Mouse (Mus musculus) monocyte, adult 5-6 weeks (primary cell): ENCODE data around the gene Grm1. TPM values are rescaled to one million over a fixed set of nuclear protein-coding genes. Genes with fewer than 3 reads are reported as not detected.

ENCODE experiments used
- ATAC-seq: fragments of 153-309, 156-312 bp; replicated peaks from 2 replicates; pipeline ENCODE4 v1.8.0; 2017; ENCODE audit warnings: mild to moderate bottlenecking; ENCODE audit not compliant: low TSS enrichment, insufficient number of reproducible peaks, severe bottlenecking, poor library complexity, low FRiP score
- total RNA-seq: library from RNA; stranded (forward); fragments of 200-1000, 200-491, 200-594 nt; gene quantifications from 3 replicates; pipeline ENCODE4 v1.2.3, GENCODE M21; 2017

Grm1 gene
- total RNA-seq, 1 experiment from 2014 or later = not detected

DNA sequence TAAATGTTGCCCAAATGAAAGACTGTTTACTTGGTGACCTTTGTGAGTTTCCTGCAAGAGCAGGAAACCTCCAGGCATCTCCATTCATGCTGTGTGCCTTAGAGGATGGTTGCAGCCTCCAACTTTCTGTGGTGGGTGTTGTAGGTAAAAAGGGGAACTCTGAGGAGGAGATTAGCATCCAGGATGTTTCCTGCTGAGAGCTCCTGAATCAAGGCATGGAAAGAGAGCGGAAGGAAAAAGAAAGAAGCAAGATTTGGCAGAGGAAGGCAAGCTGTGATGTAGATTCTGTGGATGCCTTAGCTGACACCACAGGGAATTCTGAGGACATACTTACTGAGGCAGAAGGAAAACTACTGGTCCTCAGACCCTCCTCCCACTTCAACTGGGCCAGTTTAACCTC is 85.4 kb downstream of the Grm1 start:
- ATAC-seq = no peak

DNA sequence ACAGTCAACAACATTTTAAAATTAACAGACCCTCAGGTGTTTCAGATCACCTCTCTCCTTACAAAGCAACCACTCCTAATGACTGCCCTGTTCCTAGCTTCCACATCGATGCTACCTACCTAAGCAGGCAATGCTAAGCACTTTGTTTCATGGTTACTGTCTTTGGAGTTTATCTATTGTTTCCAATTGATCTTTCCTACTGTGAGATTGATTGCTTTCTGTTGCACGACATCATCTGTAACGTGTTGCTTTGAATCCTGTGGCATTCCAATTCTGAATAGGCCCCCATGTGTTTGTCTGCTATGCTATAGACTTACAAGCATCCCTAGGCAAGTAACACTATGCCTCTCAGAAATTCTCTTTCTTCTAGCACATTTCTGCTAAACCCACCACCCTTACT is 90.4 kb downstream of the Grm1 start:
- ATAC-seq = no peak

DNA sequence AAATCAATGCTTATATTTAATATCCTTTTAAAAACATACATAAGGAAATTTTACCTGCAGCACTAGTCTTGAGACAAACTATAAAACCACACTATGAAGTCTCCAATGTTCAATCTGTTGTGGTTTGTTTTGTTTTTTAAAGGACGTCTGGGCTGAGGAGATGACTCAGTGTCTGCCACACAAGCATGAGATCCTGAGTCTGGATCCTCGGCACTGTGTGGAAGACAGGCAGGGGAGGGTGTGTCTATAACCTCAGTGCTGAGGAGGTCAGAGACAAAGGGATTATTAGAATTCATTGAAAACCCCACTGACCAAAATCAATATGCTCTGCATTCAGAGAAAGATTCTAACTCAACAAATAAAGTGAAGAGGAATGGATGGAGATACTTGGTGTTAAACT is 110.8 kb downstream of the Grm1 start:
- no peak for ATAC-seq

DNA sequence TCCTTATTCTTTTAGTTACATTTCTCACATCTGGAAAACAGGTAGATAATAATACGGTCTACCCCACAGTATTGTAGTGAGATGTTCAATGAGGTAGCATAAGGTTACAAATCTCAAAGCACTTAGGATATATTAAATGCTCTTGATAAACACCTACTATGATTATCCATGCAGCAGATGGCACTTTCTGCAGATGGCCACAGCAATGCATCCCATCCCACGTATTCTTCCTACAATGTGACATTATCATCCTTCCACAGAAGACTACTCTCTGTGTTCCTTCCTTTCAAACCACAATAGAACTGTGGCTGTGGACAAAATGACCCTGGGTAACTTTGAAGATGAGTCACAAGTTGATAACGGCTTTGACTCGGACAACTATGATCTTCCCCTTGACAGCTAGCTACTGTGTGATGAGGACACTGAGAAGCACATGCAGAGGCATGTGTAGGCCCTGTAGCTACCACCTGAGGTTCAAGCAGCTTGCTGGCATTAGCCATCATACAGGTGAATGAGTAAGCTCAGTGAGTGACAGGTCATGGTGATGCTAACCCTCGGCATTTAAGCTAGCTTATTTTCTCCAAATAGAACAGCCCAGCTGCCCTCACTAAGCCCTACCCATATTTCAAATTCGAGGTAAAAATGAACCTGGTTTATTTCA is 117.5 kb downstream of the Grm1 start:
- no peak for ATAC-seq

GRCm38 (mm10) chr10:10950557-10950956 is 131.6 kb downstream of the Grm1 start:
- no peak for ATAC-seq

GRCm38 (mm10) chr10:10949172-10949571 is 133.0 kb downstream of the Grm1 start:
- ATAC-seq = no peak

DNA sequence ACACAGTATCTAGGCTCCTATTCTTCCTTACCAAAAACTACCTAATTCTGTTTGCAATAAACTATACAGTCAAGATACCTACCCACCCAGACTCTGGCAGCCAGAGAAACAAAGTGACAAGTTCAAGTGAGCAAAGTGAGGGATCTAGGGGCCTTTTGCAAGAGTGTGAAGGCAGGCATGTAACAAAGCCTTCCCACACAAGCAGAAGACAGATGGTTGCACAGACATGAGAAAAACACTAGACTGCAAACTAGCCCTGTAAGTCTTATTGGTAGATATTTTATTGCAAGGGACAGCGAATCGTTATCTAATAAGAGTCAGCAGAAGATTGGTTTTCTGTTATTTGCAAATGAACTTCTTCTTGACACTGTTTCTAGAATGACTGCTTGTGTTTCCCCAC is 134.6 kb downstream of the Grm1 start:
- no peak for ATAC-seq

DNA sequence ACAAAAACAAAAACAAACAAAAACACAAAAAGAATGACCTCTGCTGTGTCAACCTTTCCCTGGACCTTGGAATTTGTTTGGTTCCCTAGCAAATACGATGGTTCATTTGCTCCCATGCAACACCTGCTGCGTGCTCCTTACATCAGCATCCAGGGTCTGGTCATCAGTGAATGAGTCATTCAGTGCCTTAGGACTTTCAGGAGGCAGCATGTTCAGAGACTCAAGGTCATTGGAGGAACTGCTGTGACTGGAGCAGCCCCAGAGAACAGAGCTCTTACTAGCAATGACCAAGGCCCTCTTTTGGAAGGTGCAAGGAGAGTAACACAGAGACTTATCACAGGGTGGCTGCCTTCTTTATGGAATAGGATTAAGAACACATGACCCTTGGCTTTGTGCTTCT is 138.2 kb downstream of the Grm1 start:
- no peak for ATAC-seq

- no peak for ATAC-seq
These were observed 139.9 kb downstream of the Grm1 start for GRCm38 (mm10) chr10:10942248-10942647.

- ATAC-seq = no peak
These were observed 146.3 kb downstream of the Grm1 start for GRCm38 (mm10) chr10:10935806-10936205.

DNA sequence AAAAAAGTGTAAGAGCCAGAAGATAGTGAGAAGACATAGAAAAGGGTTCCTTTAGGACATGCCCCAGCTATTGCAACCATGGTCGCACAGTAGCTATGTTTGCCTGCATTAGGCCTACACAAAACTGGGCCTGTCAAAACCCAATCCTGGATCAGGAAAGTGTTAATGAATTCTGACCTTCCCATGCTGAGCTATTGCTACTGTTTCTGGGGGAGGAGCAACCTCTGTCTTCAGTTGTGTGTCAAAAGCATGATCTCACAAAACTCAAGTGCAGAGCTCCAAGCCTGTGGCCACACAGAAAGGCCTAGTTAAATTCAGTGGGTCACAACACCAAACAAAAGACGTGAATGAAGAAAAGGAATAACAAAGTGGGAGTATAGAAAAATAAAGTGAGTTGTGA is 152.5 kb downstream of the Grm1 start:
- ATAC-seq = no peak

DNA sequence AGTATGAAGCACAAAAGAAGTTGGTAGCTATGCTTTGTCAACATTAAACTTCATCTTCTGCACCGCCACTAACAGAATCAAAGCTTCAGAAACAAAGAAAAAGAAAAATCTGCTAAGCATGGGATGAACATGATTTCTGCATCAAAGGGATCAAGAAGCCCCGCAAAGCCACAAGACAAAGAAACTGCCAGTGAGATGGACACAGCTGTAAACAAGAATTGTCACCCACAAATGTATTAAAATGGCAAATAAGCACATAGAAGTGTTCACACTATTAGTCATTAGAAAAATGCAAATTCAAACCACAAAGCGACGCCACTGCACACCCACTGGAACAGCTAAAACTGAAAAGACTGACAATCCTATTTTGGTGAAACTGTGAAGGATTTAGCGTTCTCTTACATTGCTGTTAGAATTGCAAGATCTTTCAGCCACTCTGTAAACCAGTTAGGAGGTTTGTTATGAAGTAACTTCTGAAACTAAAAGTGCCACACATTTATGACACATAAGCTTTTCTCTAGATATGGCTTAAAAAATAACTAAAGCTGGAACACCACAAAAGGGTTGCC is 153.3 kb downstream of the Grm1 start:
- no peak for ATAC-seq

GRCm38 (mm10) chr10:10917857-10918399 is 164.2 kb downstream of the Grm1 start:
- ATAC-seq = no peak

GRCm38 (mm10) chr10:10913621-10914020 is 168.5 kb downstream of the Grm1 start:
- no peak for ATAC-seq

DNA sequence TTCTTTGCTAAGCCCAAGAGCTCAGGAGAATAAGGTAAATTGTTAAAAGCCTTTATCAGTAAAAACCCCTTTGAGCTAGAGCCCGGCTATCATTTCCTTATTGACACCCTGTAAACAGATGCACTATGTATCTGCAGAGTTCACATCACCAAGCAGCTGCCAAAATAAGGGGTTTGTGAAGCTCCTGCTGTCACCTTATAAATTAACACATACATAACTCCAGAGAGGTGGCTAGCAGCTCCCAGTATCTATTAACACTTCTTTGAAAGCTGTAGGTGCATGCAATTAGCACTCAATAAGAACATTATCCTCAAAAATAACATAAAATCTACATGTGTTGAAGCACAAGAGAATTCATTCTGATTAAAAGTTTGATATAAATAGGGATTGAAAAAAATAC is 191.9 kb downstream of the Grm1 start:
- no peak for ATAC-seq

DNA sequence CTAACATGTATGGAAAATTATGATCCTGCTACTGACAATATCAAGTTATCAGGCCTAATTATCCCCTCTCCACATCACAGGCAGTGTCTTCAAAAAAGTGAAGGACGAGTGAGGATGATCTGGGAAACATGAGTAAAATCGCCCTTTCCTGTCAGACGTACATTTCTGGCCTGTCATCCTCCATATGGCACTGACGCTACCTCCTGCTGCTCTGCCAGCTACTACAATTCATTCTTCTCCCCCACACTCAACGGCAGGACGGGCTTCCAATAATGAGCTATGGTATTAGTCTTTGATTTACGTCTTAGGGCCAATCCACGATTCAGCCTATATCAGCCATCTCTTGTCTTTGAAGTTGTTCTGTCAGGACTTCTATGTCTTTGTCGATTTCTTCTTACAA is 193.6 kb downstream of the Grm1 start:
- ATAC-seq = no peak

- no peak for ATAC-seq
These were observed 197.2 kb downstream of the Grm1 start for GRCm38 (mm10) chr10:10884992-10885391.

DNA sequence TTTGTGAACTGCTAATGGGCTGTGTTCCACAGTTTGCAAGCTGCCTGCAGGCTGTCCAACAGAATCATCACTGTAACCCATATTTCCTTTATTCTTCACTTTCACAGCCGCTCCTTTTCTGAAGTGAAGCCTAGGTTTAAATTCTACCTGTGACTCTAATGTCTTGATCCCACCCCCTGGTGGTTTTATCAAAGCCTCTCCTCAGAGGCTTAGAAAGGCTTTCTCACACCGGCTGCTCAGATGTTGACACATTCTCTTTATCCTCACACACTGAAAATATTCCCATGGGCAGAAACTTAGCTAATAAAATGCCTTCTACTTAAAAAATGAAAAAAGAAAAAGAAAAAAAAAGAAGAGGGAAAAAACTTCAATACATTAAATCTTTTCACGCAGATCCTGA is 210.0 kb downstream of the Grm1 start:
- no peak for ATAC-seq

DNA sequence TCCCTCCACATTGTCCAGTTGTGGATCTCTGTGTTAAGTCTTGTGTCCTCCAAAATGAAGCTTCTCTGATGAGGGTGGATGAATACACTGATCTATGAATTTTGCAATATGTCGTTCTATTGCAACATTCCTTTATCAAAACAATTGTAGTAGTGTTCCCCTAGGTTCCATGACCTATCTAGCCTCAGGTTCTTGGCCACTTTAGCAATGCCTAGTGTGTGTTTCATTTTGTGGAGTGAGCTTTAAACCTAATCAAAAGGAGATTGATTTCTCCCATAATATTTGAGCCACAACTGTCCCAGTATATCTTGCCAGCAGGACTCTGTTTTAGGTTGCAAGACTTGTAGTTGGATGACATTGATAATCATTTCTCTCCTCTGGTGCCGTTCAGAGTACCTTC is 211.9 kb downstream of the Grm1 start:
- no peak for ATAC-seq

DNA sequence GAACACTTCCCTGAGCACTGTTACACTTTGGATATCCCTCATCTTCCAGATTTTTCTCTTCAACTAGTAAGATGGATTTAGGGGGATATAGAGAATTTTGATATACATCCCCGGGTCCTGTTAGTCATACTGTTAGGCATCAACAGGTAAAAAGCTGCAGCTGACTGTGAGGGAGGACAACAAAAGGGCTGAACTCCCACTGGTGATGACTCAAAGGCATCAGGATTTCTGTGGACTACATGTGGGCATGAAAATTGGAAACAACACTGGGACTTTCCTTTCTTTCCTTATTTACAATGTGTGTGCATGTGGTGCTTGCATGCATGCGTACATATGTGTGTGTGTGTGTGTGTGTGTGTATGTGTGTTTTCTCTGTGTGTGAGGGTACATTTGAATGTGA is 215.9 kb downstream of the Grm1 start:
- no peak for ATAC-seq

DNA sequence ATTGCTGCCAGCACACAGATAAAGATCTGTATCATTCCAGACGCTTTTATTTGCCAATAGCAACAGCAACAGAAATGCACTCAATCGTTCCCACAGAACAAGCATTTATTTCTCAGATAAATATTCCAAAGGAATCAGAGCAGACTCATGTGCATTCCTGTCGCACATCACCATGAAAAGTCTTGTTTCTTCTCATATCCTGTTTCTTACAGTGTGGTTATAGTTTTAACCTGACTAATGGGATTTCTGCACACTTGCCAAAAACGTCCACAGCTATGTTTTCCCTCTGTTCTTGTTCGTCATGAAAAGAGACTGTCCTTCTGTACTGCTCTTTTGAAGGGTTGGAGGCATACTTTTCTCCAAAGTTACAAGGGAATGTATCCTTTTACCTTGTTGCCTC is 217.4 kb downstream of the Grm1 start:
- ATAC-seq = no peak
